Mouse (Mus musculus) limb, embryonic 12.5 days (tissue): ENCODE measurements around the gene Pdlim1. TPM values are rescaled to one million over a fixed set of nuclear protein-coding genes. Genes with fewer than 3 reads are reported as not detected.
A peak's percentile ranks its signal among the peaks of the same experiment; 100 is the strongest.

Experiments used
- ATAC-seq: fragments of 200-750 bp; cut with Nextera tagmentation; 2 replicates; pipeline ENCODE4 v1.8.0; 2017; ENCODE audit warnings: low read depth, moderate TSS enrichment; ENCODE audit not compliant: insufficient number of reproducible peaks, insufficient read depth, low FRiP score, low TSS enrichment
- H3K27ac ChIP-seq: fragments of 300-500 bp; sonication (generic); 2 replicates; pipeline ENCODE4 v1.5.1; 2016; ENCODE audit warnings: mild to moderate bottlenecking, moderate library complexity
- H3K27me3 ChIP-seq: fragments of 300-500 bp; sonication (generic); 2 replicates; pipeline ENCODE4 v1.6.1; 2016; ENCODE audit warnings: mild to moderate bottlenecking, moderate library complexity
- H3K36me3 ChIP-seq: fragments of 300-500 bp; sonication (generic); 2 replicates; pipeline ENCODE4 v1.6.1; 2016; ENCODE audit warnings: mild to moderate bottlenecking, moderate library complexity
- H3K4me1 ChIP-seq: fragments of 300-500 bp; sonication (generic); replicated peaks from 2 replicates; pipeline ENCODE4 v1.6.1; 2016
- H3K4me2 ChIP-seq: fragments of 300-500 bp; sonication (generic); 2 replicates; pipeline ENCODE4 v1.6.1; 2016; ENCODE audit warnings: mild to moderate bottlenecking, moderate library complexity
- H3K4me3 ChIP-seq: fragments of 300-500 bp; sonication (generic); replicated peaks from 2 replicates; pipeline ENCODE4 v1.5.1; 2016; ENCODE audit warnings: mild to moderate bottlenecking
- H3K9ac ChIP-seq: fragments of 300-500 bp; sonication (generic); replicated peaks from 2 replicates; pipeline ENCODE4 v1.6.1; 2016; ENCODE audit warnings: mild to moderate bottlenecking, moderate library complexity
- H3K9me3 ChIP-seq: fragments of 300-500 bp; sonication (generic); 2 replicates; pipeline ENCODE4 v1.6.1; 2016; ENCODE audit warnings: mild to moderate bottlenecking, moderate library complexity
- WGBS: fragments of 180-500 bp; shearing (Covaris S2); methylation state at CpG from one replicate; pipeline ENCODE4 v1.1.7; 2016; 5-methylcytosine and 5-hydroxymethylcytosine counted together
- polyA plus RNA-seq: library from polyadenylated mRNA; unstranded; fragments of >200 nt; fragmentation: Nextera tagmentation; extraction: Ambion mirVana; gene quantifications from 2 replicates; pipeline ENCODE4 v1.2.1, GENCODE M21; 2016

The Pdlim1 gene
- polyA plus RNA-seq, 1 experiment from 2014 or later, result 89.9 TPM

DNA sequence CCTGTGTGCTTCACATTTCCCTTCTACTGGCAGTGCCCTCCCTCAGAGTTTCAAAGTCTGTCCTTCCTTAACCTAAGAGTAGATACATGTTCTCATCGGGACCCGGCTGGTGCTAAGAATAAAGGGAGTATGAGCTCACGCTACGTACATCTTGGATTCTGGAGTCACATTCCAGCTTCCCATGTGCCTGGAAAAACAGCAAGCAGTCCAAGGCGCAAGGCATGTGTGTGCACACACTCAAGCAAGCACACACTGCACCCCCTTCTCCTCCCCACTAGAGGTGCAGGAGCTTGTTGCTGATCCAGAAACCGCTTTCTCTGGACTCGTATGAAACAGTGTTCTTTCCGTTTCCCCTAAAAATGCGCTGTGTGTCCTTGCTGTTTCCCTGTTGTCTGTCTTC is 31.3 kb upstream of the Pdlim1 start:
- H3K36me3 ChIP-seq, result 0 out of 2 replicates have a peak, but pooled peaks cover 5% of the 10 kb centered on the region
- ATAC-seq, result no peak
- 75% methylated on average over 9 of the region's 9 CpGs for WGBS

DNA sequence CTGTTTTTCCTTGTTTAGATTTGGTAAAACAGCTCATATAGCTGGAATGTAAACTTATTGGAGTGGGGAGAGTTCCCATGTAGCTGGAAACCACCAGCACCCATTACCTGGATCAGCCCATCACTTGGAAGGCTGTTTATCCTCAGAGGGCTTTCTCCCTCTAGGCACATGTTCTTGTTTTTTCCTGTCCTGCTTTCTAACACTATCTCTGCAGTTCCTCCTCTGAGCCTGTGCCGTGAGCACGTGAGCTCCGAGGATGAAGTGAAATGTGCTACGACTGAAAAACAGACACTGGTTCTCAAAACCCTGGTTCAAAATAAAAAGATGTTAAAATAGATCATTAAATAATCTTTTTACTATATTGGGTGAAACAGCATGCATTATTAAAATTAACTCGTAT is 30.8 kb upstream of the Pdlim1 start:
- Histone ChIP-seq H3K4me2 (no peak overlapping the region), H3K9me3 (no peaks in the 10 kb centered on the region), H3K27me3 (no peaks in the 10 kb centered on the region), H3K27ac (no peak overlapping the region), H3K4me1 (peaks cover 9% of the 10 kb centered on the region; the same call in 1 of the 2 replicates), H3K36me3 (0 out of 2 replicates have a peak, but pooled peaks cover 2% of the 10 kb centered on the region), H3K9ac (no peak overlapping the region), H3K4me3 (no peak overlapping the region)
- WGBS, result 80% methylated on average over 5 of the region's 5 CpGs
- no peak for ATAC-seq

More for the DNA sequence above, 31.3 kb upstream of the Pdlim1 start:
- Histone ChIP-seq H3K9ac (no peak overlapping the region), H3K4me3 (no peak overlapping the region), H3K9me3 (no peaks in the 10 kb centered on the region), H3K27ac (no peak overlapping the region), H3K27me3 (no peaks in the 10 kb centered on the region), H3K4me1 (peaks cover 9% of the 10 kb centered on the region; the same call in 1 of the 2 replicates), H3K4me2 (no peak overlapping the region)

DNA sequence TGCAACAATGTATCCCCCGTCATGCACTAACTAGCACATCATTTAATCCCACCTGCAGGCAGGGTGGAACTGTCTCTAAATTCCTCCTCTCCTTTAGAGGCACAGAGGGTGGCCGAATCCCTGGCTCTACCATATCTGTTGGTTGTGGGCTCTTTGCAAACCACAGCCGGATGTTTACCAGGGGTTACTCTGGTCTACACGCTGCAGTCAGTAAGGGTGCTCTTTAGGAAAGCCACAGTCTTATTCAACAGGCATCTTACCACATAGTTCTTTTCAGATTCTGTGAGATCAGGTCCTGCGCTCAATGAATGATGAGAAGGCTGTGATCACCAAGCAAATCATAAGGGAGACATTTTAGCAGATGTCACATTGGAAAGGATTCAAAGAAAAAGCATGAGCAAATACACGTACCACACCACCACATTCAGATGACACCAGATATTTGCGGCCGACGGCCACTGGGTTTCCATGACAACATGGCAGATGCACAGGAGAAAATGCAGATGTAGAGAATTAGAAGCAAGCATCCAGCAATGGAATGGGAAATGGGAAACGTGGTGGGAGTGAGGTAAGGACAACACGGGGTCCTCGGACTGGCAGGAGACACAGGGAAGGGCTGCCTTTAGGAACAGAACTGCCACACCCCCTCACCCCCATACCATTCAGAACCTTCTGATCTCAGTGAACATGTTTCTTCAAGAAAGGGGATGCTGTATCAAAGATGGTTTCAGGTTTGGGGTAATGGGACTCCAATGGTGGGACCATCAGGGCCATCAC is 28.5 kb upstream of the Pdlim1 start:
- H3K27ac ChIP-seq, result no peak overlapping the region
- 85% methylated on average over 12 of the region's 12 CpGs for WGBS
- H3K4me1 ChIP-seq, result peaks cover 9% of the 10 kb centered on the region; the same call in 1 of the 2 replicates
- ATAC-seq, result no peak
- no peaks in the 10 kb centered on the region for H3K9me3 ChIP-seq
- no peak overlapping the region for H3K9ac ChIP-seq
- H3K27me3 ChIP-seq, result no peaks in the 10 kb centered on the region
- no peak overlapping the region for H3K4me2 ChIP-seq
- H3K4me3 ChIP-seq, result no peak overlapping the region
- H3K36me3 ChIP-seq, result no peaks in the 10 kb centered on the region

DNA sequence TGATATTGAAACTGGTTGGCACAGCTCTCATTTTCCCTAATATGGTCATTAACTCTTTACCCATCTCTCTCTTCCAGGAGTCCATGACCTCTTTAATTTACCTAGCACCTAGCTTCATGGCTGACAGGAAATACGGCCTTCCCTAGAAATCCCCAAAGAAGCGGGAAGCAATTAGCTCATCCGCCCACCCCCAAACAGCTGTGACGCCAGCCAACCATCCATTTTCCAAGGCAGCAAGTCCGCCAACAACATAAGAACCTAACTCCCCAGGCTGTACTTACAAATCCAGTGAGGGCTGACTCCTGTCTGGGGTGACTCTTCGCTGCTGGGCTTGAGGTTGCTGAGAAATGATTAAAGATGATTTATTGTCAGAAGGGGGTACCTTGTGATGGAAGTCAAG is 27.5 kb upstream of the Pdlim1 start:
- H3K36me3 ChIP-seq, result no peaks in the 10 kb centered on the region
- H3K4me1 ChIP-seq, result peaks cover 9% of the 10 kb centered on the region; the same call in 1 of the 2 replicates
- WGBS, result 57% methylated on average over 6 of the region's 6 CpGs
- no peaks in the 10 kb centered on the region for H3K9me3 ChIP-seq
- no peak overlapping the region for H3K4me3 ChIP-seq
- H3K9ac ChIP-seq, result no peak overlapping the region
- H3K27ac ChIP-seq, result no peak overlapping the region
- no peak for ATAC-seq
- H3K27me3 ChIP-seq, result no peaks in the 10 kb centered on the region
- H3K4me2 ChIP-seq, result no peak overlapping the region

DNA sequence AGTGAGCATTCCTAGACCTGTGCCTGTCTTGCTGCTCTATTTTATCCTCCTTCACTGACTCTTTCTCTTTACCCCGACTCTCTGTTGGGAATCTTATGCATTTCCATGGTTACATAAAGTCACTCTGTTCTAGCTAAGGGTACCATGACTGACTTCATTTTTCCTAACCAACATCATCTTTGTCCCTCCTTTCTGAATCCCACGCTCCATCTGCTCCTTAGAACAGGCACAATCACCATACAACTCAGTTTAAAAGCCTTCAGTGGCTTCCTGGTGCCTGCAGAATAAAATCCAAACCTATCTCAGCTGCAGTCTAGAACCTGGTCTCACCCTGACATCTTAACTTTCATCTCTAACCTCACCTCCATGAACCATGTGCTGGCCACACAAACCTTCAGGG is 26.9 kb upstream of the Pdlim1 start:
- H3K36me3 ChIP-seq, result no peaks in the 10 kb centered on the region
- peaks cover 7% of the 10 kb centered on the region; the same call in 1 of the 2 replicates for H3K4me1 ChIP-seq
- no peaks in the 10 kb centered on the region for H3K27me3 ChIP-seq
- H3K9me3 ChIP-seq, result no peaks in the 10 kb centered on the region
- H3K4me3 ChIP-seq, result no peak overlapping the region
- no peak overlapping the region for H3K27ac ChIP-seq
- no peak overlapping the region for H3K4me2 ChIP-seq
- ATAC-seq, result no peak
- H3K9ac ChIP-seq, result no peak overlapping the region
- 90% methylated on average over 2 of the region's 2 CpGs for WGBS

DNA sequence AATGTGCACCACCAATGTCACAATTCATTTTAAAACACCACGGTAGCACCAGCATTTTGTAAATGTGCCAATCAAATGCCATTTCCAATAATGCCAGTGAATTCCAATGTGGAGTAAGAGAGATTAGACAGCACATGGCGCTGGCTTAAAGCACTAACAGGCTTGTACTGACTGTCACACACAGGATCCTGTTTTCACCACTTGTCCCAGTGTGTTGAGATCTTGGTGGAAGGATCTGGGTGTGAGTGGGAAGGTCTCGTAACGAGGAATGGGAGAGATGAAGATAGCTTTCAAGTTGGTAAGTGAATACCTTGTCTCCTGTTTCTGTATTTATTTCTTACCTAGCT is 26.1 kb upstream of the Pdlim1 start:
- no peaks in the 10 kb centered on the region for H3K36me3 ChIP-seq
- no peaks in the 10 kb centered on the region for H3K9me3 ChIP-seq
- ATAC-seq, result no peak
- H3K4me1 ChIP-seq, result peaks cover 4% of the 10 kb centered on the region; the same call in 1 of the 2 replicates
- H3K4me3 ChIP-seq, result no peak overlapping the region
- 0 out of 2 replicates have a peak overlapping the region, but pooled peaks have one; percentile 12 for H3K27ac ChIP-seq
- no peaks in the 10 kb centered on the region for H3K27me3 ChIP-seq
- 89% methylated on average over 4 of the region's 4 CpGs for WGBS
- no peak overlapping the region for H3K4me2 ChIP-seq
- no peak overlapping the region for H3K9ac ChIP-seq

DNA sequence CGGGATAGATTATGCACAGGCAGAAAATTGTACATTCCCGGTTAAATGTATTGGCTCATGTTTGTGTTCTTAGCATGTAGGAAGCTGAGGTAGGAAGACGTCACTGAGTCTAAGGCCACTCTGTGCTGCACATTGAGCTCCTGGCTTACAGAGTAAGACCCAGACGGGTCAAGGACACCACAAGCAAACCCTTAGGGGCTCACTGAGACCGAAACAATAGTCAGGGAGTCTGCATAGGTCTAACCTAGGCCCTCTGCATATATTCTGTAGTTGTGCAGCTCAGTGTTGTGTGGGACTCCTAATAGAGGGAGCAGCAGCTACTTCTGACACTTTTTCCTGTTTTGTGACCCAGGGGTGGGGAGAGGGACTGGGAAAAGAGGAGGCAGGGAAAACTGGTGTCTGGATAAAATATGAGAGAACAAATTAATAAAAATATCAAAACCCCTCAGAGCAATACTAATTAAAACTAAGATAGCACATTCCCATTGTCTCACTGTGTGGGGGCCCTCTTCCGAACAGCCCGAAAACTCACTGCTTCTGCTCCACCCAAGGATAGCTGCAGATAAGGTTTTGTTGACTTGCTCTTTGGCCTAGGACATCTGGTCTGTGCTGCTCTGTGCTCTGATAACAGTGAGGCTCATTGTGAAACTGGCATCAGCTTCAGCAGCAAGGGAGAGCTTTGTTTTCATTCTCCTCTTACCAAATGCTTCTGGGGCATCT is 25.6 kb upstream of the Pdlim1 start:
- WGBS, result 85% methylated on average over 7 of the region's 7 CpGs
- peaks cover 4% of the 10 kb centered on the region; the same call in 1 of the 2 replicates for H3K4me1 ChIP-seq
- H3K4me2 ChIP-seq, result no peak overlapping the region
- no peaks in the 10 kb centered on the region for H3K27me3 ChIP-seq
- no peak overlapping the region for H3K9ac ChIP-seq
- H3K36me3 ChIP-seq, result no peaks in the 10 kb centered on the region
- H3K27ac ChIP-seq, result no peak overlapping the region
- no peak overlapping the region for H3K4me3 ChIP-seq
- ATAC-seq, result no peak
- no peaks in the 10 kb centered on the region for H3K9me3 ChIP-seq

DNA sequence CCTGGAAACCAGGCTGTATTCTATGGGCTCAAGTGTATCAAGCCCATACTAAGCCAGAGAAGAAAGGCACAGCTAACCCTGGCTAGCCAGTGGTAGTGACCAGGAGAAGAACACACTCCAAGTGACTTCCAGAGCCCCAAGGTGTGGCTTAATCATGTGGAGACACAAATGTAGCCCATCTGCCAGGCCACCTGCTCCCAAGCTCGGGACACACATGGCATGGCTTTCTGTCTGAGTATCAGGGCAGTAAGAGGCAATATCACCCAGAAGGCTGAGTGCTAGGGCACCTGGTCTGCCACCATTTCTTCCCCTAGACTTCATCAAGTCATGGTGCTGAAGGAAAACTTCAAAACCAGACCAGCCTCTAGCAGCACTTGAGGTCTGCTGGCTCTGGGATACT is 22.6 kb upstream of the Pdlim1 start:
- no peak overlapping the region for H3K4me3 ChIP-seq
- WGBS, result 54% methylated on average over 1 of the region's 1 CpGs
- no peak overlapping the region for H3K4me2 ChIP-seq
- no peak overlapping the region for H3K27ac ChIP-seq
- H3K9me3 ChIP-seq, result no peaks in the 10 kb centered on the region
- no peak for ATAC-seq
- H3K27me3 ChIP-seq, result no peaks in the 10 kb centered on the region
- no peak overlapping the region for H3K9ac ChIP-seq
- H3K4me1 ChIP-seq, result peaks cover 4% of the 10 kb centered on the region; the same call in 1 of the 2 replicates
- no peaks in the 10 kb centered on the region for H3K36me3 ChIP-seq

DNA sequence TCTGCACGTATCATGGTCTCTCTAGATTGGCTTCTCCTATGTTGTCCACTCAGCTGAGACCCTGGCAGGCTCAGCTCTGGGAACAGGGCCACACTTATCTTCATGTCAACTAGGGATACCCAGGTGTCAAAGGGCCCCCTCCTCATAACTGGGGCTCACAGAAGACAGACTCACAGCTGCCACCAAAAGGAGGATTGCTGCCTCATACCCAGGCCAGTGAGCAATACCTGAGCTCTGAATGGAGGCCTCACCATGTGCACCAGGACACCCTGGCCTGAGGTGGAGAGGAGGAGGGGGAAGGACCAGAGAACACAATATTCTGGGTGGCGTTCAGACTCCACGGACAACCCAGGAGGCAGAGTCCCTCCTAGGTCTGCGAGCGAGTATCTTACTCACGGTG is 22.1 kb upstream of the Pdlim1 start:
- no peaks in the 10 kb centered on the region for H3K27me3 ChIP-seq
- no peaks in the 10 kb centered on the region for H3K36me3 ChIP-seq
- no peak overlapping the region for H3K9ac ChIP-seq
- H3K4me2 ChIP-seq, result no peak overlapping the region
- H3K27ac ChIP-seq, result no peak overlapping the region
- 93% methylated on average over 6 of the region's 6 CpGs for WGBS
- no peak overlapping the region for H3K4me3 ChIP-seq
- H3K4me1 ChIP-seq, result peaks cover 4% of the 10 kb centered on the region; the same call in 1 of the 2 replicates
- no peaks in the 10 kb centered on the region for H3K9me3 ChIP-seq
- ATAC-seq, result no peak

DNA sequence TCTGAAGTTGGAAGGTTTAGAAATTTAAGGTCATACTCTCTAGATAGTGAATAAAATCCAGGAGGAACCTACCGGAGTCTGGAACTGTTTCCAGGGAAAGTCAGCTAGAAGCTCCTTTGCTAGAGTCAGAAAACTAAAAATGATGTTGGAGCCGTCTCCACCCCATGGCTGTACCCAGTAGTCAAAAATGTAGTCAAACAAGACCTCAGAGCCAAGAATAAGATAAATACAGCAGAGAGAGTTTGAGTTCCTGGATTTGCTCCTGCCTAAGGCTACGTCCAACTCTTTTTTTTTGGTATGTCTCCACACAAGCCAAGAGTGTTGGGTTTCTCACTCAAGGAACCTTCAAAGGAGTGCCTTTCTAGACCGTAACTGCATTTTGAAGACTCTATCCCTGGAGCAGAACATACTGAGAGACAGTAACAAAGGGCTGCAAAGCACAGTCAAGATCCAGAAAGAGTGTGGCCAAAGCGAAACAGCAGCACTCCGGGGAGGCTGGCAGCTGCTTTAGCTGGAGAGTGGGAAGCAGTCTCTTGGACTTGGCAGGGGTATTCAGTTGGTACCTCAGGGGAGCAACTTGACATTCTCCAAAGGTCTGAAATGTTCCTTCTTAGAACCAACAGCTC is 18.6 kb upstream of the Pdlim1 start:
- H3K4me3 ChIP-seq, result no peak overlapping the region
- no peaks in the 10 kb centered on the region for H3K9me3 ChIP-seq
- peaks cover 4% of the 10 kb centered on the region; the same call in 1 of the 2 replicates for H3K4me1 ChIP-seq
- no peak overlapping the region for H3K9ac ChIP-seq
- no peak for ATAC-seq
- H3K4me2 ChIP-seq, result no peak overlapping the region
- H3K27ac ChIP-seq, result no peak overlapping the region
- no peaks in the 10 kb centered on the region for H3K27me3 ChIP-seq
- H3K36me3 ChIP-seq, result no peaks in the 10 kb centered on the region
- 87% methylated on average over 6 of the region's 6 CpGs for WGBS

DNA sequence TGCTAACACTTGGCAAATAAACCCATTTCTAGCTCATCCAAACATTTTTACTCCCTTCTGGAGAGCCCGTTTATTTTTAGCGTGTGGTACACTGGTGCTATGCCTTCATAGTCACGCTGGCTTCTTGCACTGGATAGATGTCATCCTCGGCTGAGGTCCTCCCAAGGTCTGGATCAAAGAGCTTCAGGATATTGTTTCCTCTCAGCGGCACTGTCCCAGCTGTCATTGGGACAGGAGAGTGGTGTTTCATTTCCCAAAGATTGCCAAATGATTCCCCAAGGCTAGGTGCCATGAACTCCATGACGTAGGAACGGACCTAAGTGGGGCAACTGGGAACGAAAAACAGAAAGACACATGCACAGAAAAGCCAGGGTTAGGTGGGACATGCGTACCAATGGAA is 16.8 kb upstream of the Pdlim1 start:
- 88% methylated on average over 9 of the region's 9 CpGs for WGBS
- ATAC-seq, result no peak
- no peak overlapping the region for H3K4me3 ChIP-seq

More for the DNA sequence above, 16.8 kb upstream of the Pdlim1 start:
- Histone ChIP-seq H3K27me3 (no peaks in the 10 kb centered on the region), H3K4me2 (no peak overlapping the region), H3K9ac (no peak overlapping the region), H3K27ac (no peak overlapping the region), H3K4me1 (peaks cover 4% of the 10 kb centered on the region; the same call in 1 of the 2 replicates), H3K36me3 (no peaks in the 10 kb centered on the region), H3K9me3 (no peaks in the 10 kb centered on the region)
